Mouse (Mus musculus) kidney, postnatal 14 days (tissue): ENCODE results near the gene Tor2a.
A peak's percentile ranks its signal among the peaks of the same experiment; 100 is the strongest.

Experiments used
- DNase-seq: peaks from one replicate; pipeline ENCODE4 v3.0.0; 2022; ENCODE audit warnings: mixed read lengths

Gene Tor2a

DNA sequence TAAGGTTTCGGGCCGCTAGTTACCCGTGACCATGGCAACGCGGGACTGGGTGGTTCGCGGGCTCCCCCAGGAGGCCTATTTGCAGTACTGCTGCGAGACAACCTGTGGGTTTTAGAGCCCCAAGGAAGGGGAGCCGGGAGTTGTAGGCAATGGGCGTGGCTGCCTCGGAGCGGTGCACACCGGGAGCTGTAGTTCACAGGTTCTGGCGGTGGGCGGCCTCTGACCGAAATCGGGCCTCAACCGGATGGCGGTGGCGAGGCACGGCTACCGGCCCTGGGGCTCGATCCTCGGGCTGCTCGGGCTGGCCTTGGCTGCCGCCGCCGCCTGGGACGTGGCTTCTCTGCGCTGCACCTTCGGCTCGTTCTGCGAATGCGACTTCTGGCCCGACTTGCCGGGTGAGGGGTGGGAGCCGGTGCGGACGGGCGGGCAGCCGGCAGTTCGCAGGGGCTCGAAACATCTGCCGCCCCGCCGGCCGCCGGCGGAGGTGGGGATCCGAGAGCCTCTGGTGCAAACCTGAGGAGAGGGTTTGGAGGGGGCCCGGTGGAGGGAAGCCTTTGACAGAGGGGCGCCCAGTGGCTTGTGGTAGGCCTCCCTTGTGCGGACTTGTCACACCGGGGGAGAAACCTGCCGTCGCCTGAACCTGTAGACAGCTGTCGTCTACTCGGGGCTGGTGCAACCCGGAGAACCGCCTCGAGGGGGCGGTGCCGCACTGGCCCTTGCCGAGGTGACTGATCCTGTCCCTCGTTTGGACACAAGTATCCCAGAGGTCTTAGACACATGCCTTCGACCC lies at the start of gene Tor2a:
TSS of gene Tor2a (plus strand) at position 179 of the 790 bp plus-strand sequence.
- DNase-seq = peak; percentile 98

DNA sequence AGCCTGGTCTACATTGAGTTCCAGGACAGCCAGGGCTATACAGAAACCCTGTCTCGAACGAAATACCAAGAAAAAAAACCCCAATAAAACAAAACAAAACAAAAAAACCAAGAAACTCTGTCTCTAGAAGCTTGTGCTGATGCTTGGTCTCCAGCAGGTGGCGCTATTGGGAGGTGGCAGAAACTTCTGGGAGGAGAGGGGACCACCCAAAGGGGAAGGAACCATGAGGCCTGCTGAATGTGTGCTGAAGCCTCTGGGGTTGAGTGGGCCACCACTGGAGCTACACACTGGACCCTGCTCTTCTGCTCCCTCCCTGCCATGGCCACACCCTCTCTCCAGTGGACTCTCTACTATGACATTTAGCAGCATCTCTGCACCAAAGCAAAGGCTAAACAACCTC lies 48.4 kb upstream of the Tor2a start:
- no peak for DNase-seq

DNA sequence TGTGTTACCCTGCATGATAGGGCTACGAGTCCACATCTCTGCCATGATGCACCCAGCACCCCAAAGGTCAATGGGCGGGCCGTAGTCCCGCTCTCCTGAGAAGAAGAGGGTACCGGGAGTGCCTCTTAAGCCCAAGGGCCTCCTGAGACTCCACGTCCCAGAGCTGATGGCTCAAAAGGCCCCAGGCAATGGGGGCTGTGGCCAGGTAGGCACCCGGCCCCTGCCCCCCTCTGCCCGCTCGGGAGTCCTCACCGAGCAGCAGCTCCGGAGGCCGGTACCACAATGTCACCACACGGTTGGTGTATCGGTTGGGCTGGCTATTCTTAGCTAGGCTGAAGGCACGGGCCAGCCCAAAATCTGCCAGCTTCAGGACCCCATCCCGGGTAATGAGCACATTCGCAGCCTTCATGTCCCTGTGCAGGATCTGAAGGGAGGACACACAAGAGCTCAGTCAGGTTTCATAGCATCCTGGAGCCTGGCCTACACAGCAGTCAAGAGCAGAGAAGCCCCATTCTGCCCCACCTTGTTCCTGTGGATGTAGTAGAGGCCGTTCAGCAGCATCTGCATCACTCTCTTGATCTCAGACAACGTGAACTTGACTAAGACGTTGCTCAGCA lies 47.4 kb upstream of the Tor2a start:
- no peak for DNase-seq

DNA sequence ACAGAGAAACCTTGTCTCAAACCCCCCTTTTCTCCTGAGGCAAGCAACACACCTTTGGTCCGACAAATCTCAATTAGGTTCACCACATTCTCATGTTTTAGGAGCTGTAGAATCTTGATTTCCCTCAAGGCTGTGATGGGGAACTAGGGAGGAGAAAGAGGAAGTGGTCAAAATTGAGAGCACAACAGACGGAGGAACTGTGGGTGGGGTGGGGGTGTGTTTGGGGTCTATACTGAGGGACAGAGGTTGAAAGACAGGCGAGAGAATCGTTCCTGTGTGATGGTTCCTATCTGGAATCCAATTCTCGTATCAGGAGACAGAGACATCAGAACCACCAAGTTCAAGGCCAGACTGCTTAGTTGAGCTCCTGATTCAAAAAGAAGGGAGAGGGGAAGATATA lies 46.6 kb upstream of the Tor2a start:
- DNase-seq = no peak

DNA sequence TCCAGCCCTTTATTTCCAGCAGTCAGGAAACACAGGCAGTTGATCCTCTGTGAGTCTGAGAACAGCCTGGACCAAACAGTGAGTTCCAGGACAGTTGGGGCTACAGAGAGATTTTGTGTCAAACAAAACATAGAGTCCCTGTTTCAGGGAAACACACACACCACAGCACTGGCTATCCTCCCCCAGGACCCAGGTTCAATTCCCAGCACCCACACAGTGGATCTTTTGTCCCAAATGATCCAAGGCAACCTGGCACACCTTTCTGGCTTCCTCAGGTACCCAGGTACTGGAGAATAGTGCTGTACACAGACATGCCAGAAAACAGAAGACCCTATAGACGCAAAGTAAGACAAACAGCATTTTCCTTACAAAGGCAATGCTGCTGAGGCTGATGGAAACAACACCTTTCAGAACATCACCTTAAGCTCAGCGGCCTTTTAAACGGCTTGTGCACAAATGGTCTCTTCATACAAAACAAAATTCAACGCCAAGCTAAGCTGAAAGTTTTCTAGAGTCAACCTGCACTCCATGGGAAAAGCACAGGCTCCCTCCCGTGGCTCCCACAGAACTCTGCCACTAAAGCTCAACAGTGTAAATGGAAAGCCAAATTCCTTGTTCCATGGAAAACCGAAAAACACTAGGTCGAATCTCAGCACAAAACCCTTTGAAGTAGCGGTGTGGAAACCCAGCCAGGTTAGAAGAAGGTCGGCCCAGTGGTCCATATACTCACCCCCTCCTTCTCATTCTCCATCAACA lies 45.6 kb upstream of the Tor2a start:
- DNase-seq = no peak

DNA sequence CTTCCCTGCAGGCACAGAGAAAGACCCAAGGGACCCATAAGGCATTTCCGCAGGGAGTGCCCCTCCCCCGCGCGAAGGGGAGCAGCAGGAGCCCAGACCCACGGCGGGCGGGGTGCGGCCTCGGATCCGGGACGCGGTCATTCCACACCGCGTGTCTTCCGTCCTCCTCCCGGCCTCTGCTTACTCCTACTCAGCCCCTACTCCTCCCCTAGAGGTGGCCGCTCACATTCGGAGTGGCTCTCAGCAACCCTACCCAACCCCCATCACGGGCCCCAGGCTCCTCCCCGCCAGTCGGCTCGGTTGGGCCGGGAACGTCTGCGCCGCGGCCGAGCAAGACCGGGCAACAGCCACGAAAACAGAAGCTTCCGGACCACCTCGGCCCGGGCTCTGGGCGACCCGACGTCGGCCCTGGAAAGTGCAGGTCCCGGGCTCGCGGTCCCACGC lies 44.9 kb upstream of the Tor2a start:
- DNase-seq = peak; percentile 87

DNA sequence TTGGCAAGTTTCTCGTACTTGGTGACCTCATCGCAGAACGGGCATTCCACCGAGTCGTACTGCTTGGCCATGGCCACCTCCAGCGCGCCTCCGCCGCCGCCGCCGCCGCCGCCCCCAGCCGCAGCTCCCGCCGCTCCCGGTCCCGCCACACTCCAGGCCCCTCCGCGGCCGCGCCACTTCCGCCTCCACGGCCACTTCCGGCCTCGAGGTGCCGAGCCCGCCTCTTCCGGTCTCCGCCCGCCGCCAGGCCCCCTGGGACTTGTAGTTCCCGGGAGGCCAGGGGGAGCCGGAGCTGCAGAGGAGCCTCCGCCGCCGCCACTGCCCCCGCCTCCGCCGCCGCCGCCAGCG lies 44.5 kb upstream of the Tor2a start:
- DNase-seq = peak; percentile 96

DNA sequence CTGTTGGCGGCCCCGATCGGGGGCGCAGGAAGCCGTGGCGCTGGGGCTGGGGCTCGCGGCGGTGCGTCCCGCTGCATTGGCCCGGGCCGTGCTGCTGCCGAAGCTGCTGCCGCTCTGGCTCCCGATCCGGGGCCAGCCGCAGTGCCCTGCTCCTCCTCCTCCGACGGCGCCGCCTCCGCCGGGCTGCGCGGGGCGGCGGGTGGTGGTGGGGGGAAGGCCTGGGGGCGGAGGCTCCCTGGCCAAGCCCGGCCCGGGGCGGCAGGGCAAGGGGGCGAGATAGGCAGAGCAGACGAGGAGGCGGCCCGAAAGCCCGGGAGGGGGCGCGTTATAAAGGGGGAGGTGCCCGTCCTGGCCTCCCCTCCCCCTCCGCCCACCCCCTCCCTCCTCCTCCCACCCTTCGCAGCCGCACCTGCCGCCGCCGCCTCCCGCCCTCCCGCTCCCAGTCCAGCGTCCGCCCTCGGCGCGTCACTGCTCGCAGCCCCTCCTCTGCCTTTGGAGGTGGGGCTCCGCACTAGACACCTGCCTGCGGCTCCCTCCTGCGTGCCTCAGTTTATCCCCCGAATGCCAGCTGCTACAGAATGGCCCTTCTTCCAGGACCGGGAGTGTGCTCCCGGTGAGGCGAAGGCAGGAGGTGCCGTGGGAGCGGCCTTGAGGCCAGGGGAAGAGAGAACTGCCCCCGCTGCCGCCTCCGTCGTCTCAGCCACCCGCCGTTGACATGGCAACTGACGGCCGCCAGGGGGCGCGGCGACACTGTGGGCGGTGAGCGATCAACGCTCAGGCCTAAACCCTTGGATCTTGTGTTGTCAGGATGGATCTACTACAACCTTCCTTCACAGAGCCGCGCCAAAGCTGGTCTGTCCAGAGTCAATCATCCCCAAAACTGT lies 43.9 kb upstream of the Tor2a start, which contains the start of gene Cdk9:
TSS of gene Cdk9 (minus strand) at position 143 of the 884 bp plus-strand sequence.
- DNase-seq = peak; percentile 95

DNA sequence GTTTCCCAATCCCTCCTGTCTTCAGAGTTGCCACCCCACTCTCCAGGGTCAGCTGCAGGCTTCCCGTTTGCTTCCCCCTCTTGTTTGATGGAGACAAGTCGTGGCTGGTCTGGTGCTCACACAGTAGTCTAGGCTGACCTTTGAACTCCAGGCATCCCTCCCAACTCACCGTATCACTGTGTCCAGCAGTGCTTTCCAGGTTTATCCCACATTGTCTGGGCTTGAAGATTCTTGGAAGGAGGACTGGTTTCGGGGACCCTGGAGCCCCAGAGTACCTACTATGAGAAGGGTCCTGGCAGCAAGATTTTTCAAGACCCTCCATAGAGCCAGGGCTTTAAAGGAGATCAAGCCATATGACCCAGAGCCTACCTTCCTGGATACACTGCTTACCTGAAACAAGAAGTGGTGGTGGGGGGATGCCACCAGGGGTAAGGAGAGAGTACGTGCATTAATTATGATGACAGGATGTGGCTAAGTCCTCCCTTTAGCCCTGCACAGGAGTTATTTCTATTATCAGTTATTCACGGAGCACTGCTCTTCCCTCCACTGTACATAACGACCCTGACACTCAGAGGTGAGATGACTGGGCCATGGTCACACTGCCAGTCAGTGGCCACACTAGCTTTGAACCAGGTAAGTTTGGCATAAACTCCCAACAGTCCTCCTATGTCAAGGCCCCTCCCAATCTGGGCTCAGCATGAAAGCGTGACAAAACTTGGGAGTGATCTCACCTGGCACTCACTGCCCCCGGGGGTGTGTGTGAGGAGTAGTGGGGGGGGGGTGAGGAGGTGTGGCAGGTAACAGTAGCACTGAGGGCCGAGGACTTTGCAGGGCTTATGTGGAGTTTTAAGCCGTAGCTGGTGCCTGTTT lies 42.7 kb upstream of the Tor2a start:
- DNase-seq = no peak

DNA sequence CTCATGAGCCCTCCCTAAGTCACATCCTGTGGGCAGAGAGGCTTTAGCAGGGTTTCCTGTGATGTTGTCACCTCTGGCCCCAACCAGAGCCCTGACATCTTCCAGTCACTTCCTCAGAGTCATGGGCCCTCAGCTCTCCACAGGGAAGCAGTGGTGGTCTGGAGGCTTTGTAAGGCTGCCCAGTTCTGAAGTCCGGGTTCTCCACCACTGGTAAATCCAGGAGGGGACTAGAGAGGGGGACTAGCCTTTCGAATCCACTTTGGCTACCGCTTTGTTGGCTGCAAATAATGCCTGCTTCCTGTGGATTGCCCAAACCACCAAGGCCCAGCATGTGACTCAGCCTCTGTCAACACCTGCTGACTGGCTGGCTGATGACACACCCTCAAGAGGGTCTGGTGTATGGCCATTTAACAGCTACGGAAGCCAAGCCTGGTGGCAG lies 42.0 kb upstream of the Tor2a start:
- peak; percentile 50 for DNase-seq

DNA sequence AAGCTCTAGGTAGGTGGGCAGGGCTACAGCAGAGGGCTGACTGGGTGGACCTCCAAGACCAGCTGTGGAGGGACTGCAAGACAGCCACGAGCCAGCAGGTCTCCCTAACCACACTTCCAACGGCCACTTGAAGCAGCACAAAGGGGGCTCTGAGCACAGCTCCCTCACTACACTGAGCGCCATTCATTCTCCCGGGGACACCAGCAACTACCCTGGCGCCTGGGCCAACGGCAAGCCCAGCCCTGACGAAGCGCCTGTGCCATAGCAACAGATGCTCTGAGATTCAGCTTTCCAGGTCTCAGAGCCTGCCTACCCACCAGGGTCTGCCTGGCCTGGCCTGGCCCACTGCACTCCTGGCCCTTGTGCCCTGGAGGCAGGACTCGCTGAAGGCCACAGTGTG lies 38.3 kb upstream of the Tor2a start:
- DNase-seq = no peak

DNA sequence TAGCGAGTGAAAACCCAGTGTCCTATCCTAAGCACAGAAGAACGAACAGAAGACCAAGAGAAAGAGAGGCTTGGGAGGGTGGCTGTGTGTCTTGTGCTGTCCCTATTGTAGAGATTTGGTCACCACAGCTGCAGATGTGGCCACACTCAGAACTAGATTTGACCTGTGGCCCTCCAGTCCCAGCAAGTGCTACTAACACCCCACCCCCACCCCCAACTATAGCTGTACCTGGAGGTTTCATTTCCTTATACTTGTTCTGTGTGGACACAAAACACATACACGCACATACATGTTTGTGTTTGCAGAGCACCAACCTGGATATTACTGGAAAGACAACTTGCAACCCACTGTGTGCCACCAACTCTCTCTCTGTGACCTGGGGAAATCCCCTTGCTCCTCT lies 37.0 kb upstream of the Tor2a start:
- no peak for DNase-seq

DNA sequence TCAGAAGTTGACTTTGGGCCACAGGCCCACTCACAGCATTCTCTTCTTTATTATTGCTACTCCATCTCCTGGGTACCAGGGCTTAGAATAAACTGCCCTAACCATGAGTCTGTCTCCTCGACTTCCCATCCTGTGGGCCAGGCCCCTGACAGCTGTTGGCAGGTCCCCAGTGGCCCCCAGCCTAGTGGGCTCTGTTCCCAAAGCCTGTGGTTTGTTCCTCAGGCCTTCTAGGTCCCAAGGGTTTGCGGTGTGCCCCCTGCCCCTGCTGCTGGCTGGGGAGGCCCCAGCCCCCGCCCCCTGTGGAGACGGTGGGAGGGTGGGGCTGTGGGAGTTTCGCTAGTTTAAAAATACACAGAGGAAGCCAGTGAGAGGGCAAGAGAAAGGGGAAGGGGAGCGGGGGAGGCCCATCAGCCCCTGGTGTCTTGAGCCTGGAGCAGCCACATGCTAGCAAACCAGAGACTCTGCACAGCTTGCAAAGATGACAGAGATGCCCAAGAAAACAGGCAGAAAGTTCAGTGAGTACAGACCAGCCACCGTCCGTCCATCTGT lies 36.3 kb upstream of the Tor2a start, which contains the start of gene Sh2d3c:
TSS of gene Sh2d3c (plus strand) at position 375 of the 549 bp plus-strand sequence.
- DNase-seq = peak; percentile 80

DNA sequence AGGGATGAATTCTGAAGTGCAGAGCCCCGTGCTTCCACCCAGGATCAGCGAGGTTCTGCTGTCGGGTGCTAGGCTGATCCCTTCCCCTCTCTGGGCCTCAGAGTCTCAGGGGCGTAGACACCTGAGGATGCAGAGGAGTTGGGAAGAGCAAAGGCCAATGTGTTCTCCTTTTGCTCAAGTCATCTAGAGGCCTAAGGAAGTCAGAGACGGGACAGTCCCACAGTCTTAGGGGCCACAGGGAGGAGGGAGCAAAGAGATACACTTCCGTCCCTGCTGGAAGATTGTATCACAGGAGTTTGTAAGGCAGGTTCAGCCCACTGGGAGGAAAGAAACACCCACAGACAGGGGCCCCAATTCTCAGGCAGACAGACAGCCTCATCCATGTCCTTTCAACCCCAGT lies 35.0 kb upstream of the Tor2a start:
- no peak for DNase-seq

DNA sequence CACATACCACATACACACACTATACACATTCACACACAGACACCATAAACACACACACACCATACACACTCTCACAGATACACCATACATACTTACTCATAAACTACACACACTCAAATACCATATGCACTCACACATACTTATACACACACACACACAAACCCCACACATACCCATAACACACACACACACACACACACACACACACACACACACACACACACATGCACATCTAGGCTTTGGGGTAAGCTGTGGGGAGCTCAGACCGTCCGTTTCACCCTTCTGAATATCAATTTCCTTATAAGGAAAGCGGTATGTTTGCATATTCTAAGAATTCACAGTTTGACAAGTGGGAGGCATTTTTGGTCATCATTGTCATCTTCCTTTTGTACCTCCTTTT lies 34.5 kb upstream of the Tor2a start:
- DNase-seq = no peak

DNA sequence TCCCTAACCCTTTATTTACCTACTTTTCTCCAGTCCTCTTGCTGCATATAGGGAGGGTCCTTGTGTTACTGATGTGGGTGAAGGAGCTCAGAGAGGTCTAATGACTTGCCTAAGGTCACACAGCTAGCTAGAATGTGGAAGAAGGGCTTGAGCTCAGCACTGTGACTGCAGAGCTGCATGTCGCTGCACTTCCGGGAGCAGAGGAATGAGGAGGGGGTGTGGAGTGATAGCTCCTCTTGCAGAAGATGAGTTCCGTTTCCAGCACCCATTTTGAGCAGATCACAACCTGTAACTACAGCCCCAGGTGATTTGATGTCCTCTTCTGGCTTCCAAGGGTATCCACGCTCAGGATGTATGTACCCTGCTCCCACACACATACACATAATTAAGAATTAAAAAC lies 32.9 kb upstream of the Tor2a start:
- no peak for DNase-seq

DNA sequence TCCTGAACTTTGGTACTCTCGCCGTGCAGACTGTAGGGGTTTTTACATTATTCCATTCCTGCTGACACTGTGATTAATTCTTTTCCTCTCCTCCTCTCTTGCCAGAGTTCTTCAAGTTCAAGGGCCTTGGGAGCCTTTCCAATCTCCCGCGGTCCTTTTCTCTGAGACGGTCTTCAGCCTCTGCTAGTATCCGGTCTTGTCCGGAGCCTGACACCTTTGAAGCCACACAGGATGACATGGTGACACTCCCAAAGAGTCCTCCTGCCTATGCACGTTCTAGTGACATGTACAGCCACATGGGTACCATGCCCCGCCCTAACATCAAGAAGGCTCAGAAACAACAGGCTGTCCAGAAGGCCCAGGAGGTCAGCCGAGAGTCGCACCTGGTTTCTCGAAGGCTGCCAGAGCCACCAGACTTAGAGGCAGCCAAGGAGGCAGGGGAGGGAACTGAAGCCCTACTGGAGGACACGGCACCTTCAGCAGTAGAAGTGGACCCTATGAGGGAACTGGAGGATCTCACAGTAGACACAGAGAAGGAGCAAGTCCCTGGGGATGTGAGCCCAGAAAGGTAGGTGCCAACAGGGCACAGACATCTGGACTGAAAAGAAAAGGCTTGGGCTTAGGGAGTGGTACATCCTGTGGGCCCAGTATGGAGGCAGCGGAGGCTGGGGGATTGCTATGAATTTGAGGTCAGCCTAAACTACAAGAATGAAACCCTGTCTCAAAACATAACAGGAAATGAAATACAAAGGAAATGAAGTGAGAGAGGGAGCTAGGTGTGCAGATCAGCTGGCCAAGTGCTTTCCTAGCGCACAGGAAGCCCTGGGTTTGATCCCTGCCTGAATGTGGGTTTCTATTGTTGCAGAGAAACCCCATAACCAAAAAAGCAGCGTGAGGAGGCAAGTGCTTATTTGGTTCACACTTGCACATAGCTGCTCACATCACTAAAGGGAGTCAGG lies 31.9 kb upstream of the Tor2a start:
- peak; percentile 78 for DNase-seq

DNA sequence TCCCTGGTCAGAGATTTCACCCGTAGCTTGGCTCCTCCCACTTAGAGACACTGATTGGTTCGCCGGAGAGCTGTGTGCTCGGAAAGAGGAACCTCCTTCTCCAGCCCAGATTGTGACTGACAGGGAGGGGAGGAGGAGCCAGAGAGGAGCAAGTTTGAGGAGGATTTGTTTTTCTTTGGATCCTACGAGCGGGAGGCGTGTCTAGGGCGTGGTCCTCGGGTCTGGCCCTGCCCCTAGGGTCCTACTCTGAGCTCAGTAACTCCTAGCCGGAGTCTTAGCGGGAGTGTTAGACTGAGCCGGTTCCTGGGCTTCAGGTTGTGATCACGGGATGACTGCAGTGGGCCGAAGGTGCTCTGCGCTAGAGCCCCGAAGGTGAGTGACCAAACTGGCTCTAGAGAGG lies 29.6 kb upstream of the Tor2a start:
- DNase-seq = peak; percentile 97

DNA sequence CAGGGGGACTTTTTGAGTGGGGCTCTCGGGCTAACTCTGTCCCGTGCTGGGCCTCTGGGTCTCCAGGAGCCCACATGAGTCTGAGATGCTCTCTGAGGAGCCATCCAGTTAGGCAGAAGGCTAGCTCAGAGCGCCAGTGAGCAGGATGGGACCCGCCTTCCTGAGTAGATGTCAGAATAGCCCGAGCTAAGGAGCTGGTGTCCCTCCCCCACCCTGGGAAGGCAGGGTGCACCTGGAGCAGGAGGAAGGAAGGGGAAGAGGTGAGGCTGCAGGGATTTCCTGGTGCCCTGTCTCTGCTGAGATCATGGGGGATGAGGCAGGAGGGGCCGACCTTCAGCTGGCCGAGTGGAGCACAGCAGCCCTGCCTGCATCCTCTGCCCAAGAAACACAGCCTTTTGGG lies 28.6 kb upstream of the Tor2a start:
- peak; percentile 87 for DNase-seq

DNA sequence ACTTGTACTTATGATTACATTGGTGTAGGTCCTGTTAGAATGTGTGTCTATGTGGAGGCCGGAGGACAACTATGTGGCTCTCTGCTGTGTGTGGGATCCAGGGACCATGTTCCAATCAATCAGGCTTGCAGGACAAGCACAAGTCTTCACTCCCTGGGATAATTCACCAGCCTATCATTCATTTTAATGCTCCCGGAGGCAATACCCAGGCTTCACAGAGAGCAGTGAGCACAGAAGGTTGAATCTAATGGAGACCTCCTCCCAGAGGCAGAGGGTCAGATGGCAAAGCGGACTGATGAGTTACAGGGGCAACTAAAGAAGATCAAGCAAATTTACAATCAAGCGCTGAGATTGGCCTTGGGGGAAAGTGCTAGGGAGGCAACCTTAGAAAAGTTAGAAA lies 27.5 kb upstream of the Tor2a start:
- no peak for DNase-seq
